Mouse (Mus musculus) stomach, postnatal 0 days (tissue): ENCODE measurements at regions not wholly inside any gene's neighbourhood (a gene's known extent, or its start where the extent isn't known, plus 50 kb on each side); places are given as distances from the start of the nearest gene placed in this dataset.

Source experiments
- CTCF ChIP-seq: IDR thresholded peaks from 2 replicates; pipeline ENCODE4 v1.5.1; 2016; ENCODE audit warnings: antibody characterized with exemption, low read depth, mild to moderate bottlenecking, moderate library complexity
- EP300 ChIP-seq: optimal IDR thresholded peaks from 2 replicates; pipeline ENCODE3; 2016; ENCODE audit warnings: antibody characterized with exemption

- TF ChIP-seq CTCF = peak; percentile 67
- no peak for TF ChIP-seq EP300
These were observed 68.5 kb downstream of the Barx1 start for GRCm38 (mm10) chr13:48731046-48731996.
